Mouse (Mus musculus) heart, embryonic 10.5 days (tissue): ENCODE data around the gene Rhox3a. TPM values are rescaled to one million over a fixed set of nuclear protein-coding genes. Genes with fewer than 3 reads are reported as not detected.
"Not testable (repeated sequence)": the region's sequence is repeated elsewhere in the genome, so short reads cannot be mapped to it uniquely, and the experiment has no call there.

Source experiments
- DNase-seq: peaks from one replicate; pipeline ENCODE4 v3.0.0-alpha.2; 2017; ENCODE audit warnings: low spot score
- H3K27ac ChIP-seq: fragments of 300-500 bp; sonication (generic); 2 replicates; pipeline ENCODE4 v1.5.1; 2016; ENCODE audit warnings: mild to moderate bottlenecking
- H3K27me3 ChIP-seq: fragments of 300-500 bp; sonication (generic); 2 replicates; pipeline ENCODE4 v1.6.1; 2016; ENCODE audit warnings: mild to moderate bottlenecking; ENCODE audit not compliant: poor library complexity, insufficient read depth, severe bottlenecking
- H3K36me3 ChIP-seq: fragments of 300-500 bp; sonication (generic); 2 replicates; pipeline ENCODE4 v1.6.1; 2016; ENCODE audit warnings: mild to moderate bottlenecking, moderate library complexity
- H3K4me1 ChIP-seq: fragments of 300-500 bp; sonication (generic); 2 replicates; pipeline ENCODE4 v1.6.1; 2016; ENCODE audit warnings: mild to moderate bottlenecking
- H3K4me3 ChIP-seq: fragments of 300-500 bp; sonication (generic); 2 replicates; pipeline ENCODE4 v1.5.1; 2016; ENCODE audit warnings: mild to moderate bottlenecking, moderate library complexity
- H3K9me3 ChIP-seq: fragments of 300-500 bp; sonication (generic); 2 replicates; pipeline ENCODE4 v1.6.1; 2016; ENCODE audit warnings: mild to moderate bottlenecking, moderate library complexity
- WGBS: fragments of 180-500 bp; shearing (Covaris S2); methylation state at CpG from one replicate; pipeline ENCODE4 v1.1.7; 2016; 5-methylcytosine and 5-hydroxymethylcytosine counted together
- polyA plus RNA-seq: library from polyadenylated mRNA; unstranded; fragments of >200 nt; fragmentation: Nextera tagmentation; extraction: Ambion mirVana; gene quantifications from 2 replicates; pipeline ENCODE4 v1.2.1, GENCODE M21; 2016

The Rhox3a gene
- not detected in 2 replicates for polyA plus RNA-seq

DNA sequence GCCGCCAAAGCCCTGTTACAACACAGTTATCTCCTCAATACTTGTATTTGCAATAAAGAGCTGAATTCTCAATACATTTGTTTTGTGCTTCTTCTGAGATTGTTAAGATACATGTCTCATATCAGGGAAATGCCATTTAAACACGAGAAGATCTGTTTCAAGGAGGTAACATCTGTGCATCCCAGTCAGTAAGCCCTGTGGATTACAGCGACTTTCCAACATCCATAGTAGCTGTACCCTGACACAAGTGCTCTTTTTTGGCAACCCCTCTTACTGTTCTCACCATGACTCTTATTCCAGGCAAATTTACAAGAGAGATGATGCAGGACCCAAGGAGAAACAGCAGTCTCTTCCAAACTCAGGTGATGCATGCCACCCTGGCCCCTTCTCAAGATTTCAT is at the start of gene Rhox3a:
Gene Rhox3a, plus strand, starts transcription at position 301 of the 400 bp plus-strand sequence.
- not testable (repeated sequence) for H3K4me3 ChIP-seq, H3K27me3 ChIP-seq, H3K27ac ChIP-seq, H3K4me1 ChIP-seq, H3K9me3 ChIP-seq, H3K36me3 ChIP-seq, DNase-seq
- 81% methylated on average over 1 of the region's 3 CpGs for WGBS

DNA sequence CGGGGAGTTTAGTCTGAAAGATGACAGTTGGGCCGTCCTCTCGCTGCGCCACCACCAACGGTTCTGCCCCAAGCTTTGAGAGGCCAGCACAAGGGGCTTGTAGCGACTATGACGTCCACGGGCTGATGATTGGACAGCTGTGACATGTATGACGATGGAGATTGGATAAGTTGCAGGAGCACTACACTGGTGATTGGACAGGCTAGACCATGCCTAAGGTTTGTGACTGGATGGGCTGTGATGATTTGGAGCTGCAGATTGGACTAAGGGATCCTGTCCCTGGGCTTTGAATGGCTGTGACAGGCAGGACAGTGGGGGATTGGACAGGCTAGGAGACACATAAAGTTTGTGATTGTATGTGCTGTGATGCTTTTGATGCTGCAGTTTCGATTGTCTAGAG is 38.8 kb upstream of the Rhox3a start, which contains the start of gene Gm9:
Gene Gm9, minus strand, starts transcription at position 101 of the 400 bp plus-strand sequence.
- no peak within 1 kb of the TSS for H3K27ac ChIP-seq
- DNase-seq, result no peak
- H3K4me3 ChIP-seq, result no peak within 1 kb of the TSS
- 80% methylated on average over 10 of the region's 10 CpGs for WGBS
- no peaks in the 10 kb centered on the region for H3K4me1 ChIP-seq
- no peaks in the 10 kb centered on the region for H3K36me3 ChIP-seq
- no peaks in the 10 kb centered on the region for H3K9me3 ChIP-seq
- no peaks in the 10 kb centered on the region for H3K27me3 ChIP-seq

DNA sequence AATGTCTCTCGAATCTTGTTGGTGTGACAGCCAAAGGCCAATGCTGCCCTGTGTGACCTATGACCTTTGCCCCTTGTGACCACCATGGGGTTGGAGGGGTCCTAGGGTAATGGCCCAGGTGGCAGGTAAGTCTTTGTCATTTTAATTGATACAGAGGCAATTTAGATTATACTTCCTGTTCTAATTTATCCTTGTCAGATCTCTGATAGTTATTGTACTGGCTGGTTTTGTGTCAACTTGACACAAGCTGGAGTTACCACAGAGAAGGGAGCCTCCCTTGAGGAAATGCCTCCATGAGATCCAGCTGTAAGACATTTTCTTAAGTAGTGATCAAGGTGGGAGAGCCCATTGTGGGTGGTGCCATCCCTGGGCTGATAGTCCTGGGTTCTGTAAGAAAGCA is 27.6 kb upstream of the Rhox3a start, which contains the start of gene Rhox1:
Gene Rhox1, minus strand, starts transcription at position 101 of the 400 bp plus-strand sequence.
- not testable (repeated sequence) for H3K27ac ChIP-seq, H3K36me3 ChIP-seq, H3K27me3 ChIP-seq, H3K9me3 ChIP-seq, DNase-seq, H3K4me1 ChIP-seq, H3K4me3 ChIP-seq
- WGBS, result 63% methylated on average over 1 of the region's 1 CpGs

DNA sequence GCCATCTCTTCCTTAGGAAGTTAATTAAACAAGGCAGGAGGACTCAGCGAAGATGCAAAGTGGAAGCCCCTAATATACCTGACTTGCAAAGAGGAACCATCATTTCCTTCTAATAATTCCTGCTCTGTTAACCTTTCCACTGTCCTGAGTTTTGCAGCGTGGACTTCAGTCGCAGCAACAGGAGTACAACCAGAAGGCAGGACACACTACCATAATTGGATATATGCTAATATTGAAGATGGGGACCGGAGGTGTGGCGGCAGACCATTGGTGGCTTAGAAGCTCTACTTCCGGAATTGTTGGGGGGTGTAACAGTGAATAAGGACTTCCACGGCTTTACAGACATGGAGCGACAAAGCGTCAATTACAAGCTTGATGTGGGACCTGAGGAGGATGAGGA is 5.0 kb upstream of the Rhox3a start, which contains the start of gene Rhox2a:
Gene Rhox2a, plus strand, starts transcription at position 301 of the 400 bp plus-strand sequence.
- DNase-seq, H3K27ac ChIP-seq, H3K4me3 ChIP-seq, H3K36me3 ChIP-seq, H3K4me1 ChIP-seq, H3K9me3 ChIP-seq, H3K27me3 ChIP-seq: not testable (repeated sequence)
- 100% methylated on average over 2 of the region's 9 CpGs for WGBS

DNA sequence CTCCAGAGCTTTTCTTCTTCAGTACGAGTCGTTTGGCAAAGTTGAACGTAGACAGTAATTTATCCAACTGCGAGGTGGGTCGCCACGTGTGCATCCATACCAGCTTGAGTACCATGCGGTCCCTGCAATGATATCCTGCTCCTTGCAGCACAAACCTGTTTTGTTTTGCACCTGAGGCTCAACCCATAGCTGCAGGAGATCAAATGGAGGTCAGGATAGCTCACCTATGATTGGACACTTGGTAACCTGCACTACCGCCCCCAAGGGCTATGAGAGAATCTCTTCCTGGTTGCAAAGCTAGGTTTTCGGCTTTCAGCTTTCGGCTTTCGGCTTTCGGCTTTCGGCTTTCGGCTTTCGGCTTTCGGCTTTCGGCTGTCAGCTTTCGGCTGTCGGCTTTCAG is 15.3 kb downstream of the Rhox3a start, which contains the start of gene Rhox4a:
Gene Rhox4a, plus strand, starts transcription at position 301 of the 400 bp plus-strand sequence.
- H3K4me3 ChIP-seq, DNase-seq, H3K27ac ChIP-seq, H3K4me1 ChIP-seq, H3K27me3 ChIP-seq, H3K36me3 ChIP-seq, H3K9me3 ChIP-seq: not testable (repeated sequence)
- WGBS, result 88% methylated on average over 11 of the region's 19 CpGs

Other genes starting within 250 kb of the Rhox3a start
- gene Sowahd, start 201.1 kb upstream of the Rhox3a start, polyA plus RNA-seq, result 1.8 and 2.3 TPM in 2 replicates
- 364 and 381 TPM in 2 replicates for gene Rpl39, start 164.5 kb upstream of the Rhox3a start, polyA plus RNA-seq
- gene Upf3b, start 139.6 kb upstream of the Rhox3a start, polyA plus RNA-seq, result 11.2 and 15.3 TPM in 2 replicates
- gene Nkap, start 123.1 kb upstream of the Rhox3a start, polyA plus RNA-seq, result 12.8 and 13.6 TPM in 2 replicates
- gene Akap14, start 81.1 kb upstream of the Rhox3a start, polyA plus RNA-seq, result not detected in 2 replicates
- gene Ndufa1, start 58.8 kb upstream of the Rhox3a start, polyA plus RNA-seq, result 466 and 555 TPM in 2 replicates
- gene Rnf113a1, start 58.7 kb upstream of the Rhox3a start, polyA plus RNA-seq, result 7.8 and 8.5 TPM in 2 replicates
- gene Gm9, start 38.9 kb upstream of the Rhox3a start, polyA plus RNA-seq, result not detected in 2 replicates
- gene Rhox1, start 27.7 kb upstream of the Rhox3a start, polyA plus RNA-seq, result not detected in 2 replicates
- not detected in 2 replicates for gene Rhox2a, start 4.9 kb upstream of the Rhox3a start, polyA plus RNA-seq
- gene Rhox4a, start 15.4 kb downstream of the Rhox3a start, polyA plus RNA-seq, result not detected in 2 replicates
- not detected in 2 replicates for gene Rhox3a2, start 130.1 kb downstream of the Rhox3a start, polyA plus RNA-seq
- gene Rhox4a2, start 140.9 kb downstream of the Rhox3a start, polyA plus RNA-seq, result 0.75 TPM in 1 of 2 replicates, not detected in the other
- gene Rhox2b, start 162.1 kb downstream of the Rhox3a start, polyA plus RNA-seq, result not detected in 2 replicates
- gene Rhox4b, start 182.6 kb downstream of the Rhox3a start, polyA plus RNA-seq, result 0.42 and 0.63 TPM in 2 replicates
- not detected in 2 replicates for gene Rhox2c, start 203.8 kb downstream of the Rhox3a start, polyA plus RNA-seq
- not detected in 2 replicates for gene Rhox3c, start 208.7 kb downstream of the Rhox3a start, polyA plus RNA-seq
- not detected in 2 replicates for gene Rhox4c, start 230.4 kb downstream of the Rhox3a start, polyA plus RNA-seq
- gene Rhox2d, start 243.5 kb downstream of the Rhox3a start, polyA plus RNA-seq, result not detected in 2 replicates